Mouse (Mus musculus): Measurements from ENCODE around the gene Irf2bp1. TPM values are rescaled to one million over a fixed set of nuclear protein-coding genes. Genes with fewer than 3 reads are reported as not detected.
A peak's percentile ranks its signal among the peaks of the same experiment; 100 is the strongest.

Irf2bp1 gene
- polyA plus RNA-seq, 1 experiment from 2014 or later, result 28.0 TPM

- Histone ChIP-seq H3K27ac (ENCODE audit: low read length) (no peak overlapping the region), H3K36me3 (ENCODE audit: control insufficient read depth, insufficient read depth) (no peaks in the 10 kb centered on the region), H3K4me1 (replicated peaks; ENCODE audit: control insufficient read depth, insufficient read depth, low read length) (peaks cover 35% of the 10 kb centered on the region), H3K9me3 (ENCODE audit: control insufficient read depth, low read length) (no peaks in the 10 kb centered on the region), H3K4me2 (ENCODE audit: low read length) (peak overlapping the region; percentile 93), H3K27me3 (replicated peaks; ENCODE audit: control insufficient read depth, insufficient read depth, low read length) (peaks cover 2% of the 10 kb centered on the region; the same call in 1 of the 2 replicates), H3K4me3 (replicated peaks; ENCODE audit: low read length) (peak overlapping the region; percentile 67), H3K9ac (replicated peaks; ENCODE audit: low read depth, low read length) (peak overlapping the region; percentile 70)
- under 1% methylated on average over 58 of the region's 59 CpGs for WGBS
- no peak; the same call in 1 of the 2 replicates for ATAC-seq
These were observed 12.1 kb upstream of the Irf2bp1 start for GRCm38 (mm10) chr7:18991660-18992293.

- WGBS, result 3% methylated on average over 31 of the region's 31 CpGs
- no peak overlapping the region for H3K27ac ChIP-seq (ENCODE audit: low read length)
- no peak for ATAC-seq
These were observed 11.6 kb upstream of the Irf2bp1 start for GRCm38 (mm10) chr7:18992294-18992675.

GRCm38 (mm10) chr7:18993036-18993435, 10.8 kb upstream of the Irf2bp1 start:
- Histone ChIP-seq H3K9me3 (ENCODE audit: control insufficient read depth, low read length) (no peaks in the 10 kb centered on the region), H3K36me3 (ENCODE audit: control insufficient read depth, insufficient read depth) (no peaks in the 10 kb centered on the region), H3K9ac (replicated peaks; ENCODE audit: low read depth, low read length) (no peak overlapping the region), H3K4me1 (replicated peaks; ENCODE audit: control insufficient read depth, insufficient read depth, low read length) (peaks cover 35% of the 10 kb centered on the region), H3K27me3 (replicated peaks; ENCODE audit: control insufficient read depth, insufficient read depth, low read length) (peaks cover 2% of the 10 kb centered on the region; the same call in 1 of the 2 replicates), H3K27ac (ENCODE audit: low read length) (no peak overlapping the region), H3K4me3 (replicated peaks; ENCODE audit: low read length) (peak overlapping the region; percentile 67; the same call in 1 of the 2 replicates), H3K4me2 (ENCODE audit: low read length) (peak overlapping the region; percentile 93; the same call in 1 of the 2 replicates)
- WGBS, result 87% methylated on average over 5 of the region's 5 CpGs
- no peak for ATAC-seq

More at GRCm38 (mm10) chr7:18992294-18992675, 11.6 kb upstream of the Irf2bp1 start:
- Histone ChIP-seq H3K9ac (replicated peaks; ENCODE audit: low read depth, low read length) (peak overlapping the region; percentile 70), H3K9me3 (ENCODE audit: control insufficient read depth, low read length) (no peaks in the 10 kb centered on the region), H3K4me1 (replicated peaks; ENCODE audit: control insufficient read depth, insufficient read depth, low read length) (peaks cover 35% of the 10 kb centered on the region), H3K27me3 (replicated peaks; ENCODE audit: control insufficient read depth, insufficient read depth, low read length) (peaks cover 2% of the 10 kb centered on the region; the same call in 1 of the 2 replicates), H3K4me3 (replicated peaks; ENCODE audit: low read length) (peak overlapping the region; percentile 67), H3K36me3 (ENCODE audit: control insufficient read depth, insufficient read depth) (no peaks in the 10 kb centered on the region), H3K4me2 (ENCODE audit: low read length) (peak overlapping the region; percentile 93)

- Histone ChIP-seq H3K4me2 (ENCODE audit: low read length) (no peak overlapping the region), H3K9me3 (ENCODE audit: control insufficient read depth, low read length) (no peaks in the 10 kb centered on the region), H3K27ac (ENCODE audit: low read length) (no peak overlapping the region), H3K4me3 (replicated peaks; ENCODE audit: low read length) (no peak overlapping the region), H3K9ac (replicated peaks; ENCODE audit: low read depth, low read length) (no peak overlapping the region), H3K36me3 (ENCODE audit: control insufficient read depth, insufficient read depth) (no peaks in the 10 kb centered on the region), H3K4me1 (replicated peaks; ENCODE audit: control insufficient read depth, insufficient read depth, low read length) (peaks cover 22% of the 10 kb centered on the region), H3K27me3 (replicated peaks; ENCODE audit: control insufficient read depth, insufficient read depth, low read length) (no peaks in the 10 kb centered on the region)
- ATAC-seq, result no peak
- 25% methylated on average over 9 of the region's 9 CpGs for WGBS
These were observed 5.0 kb upstream of the Irf2bp1 start for GRCm38 (mm10) chr7:18998835-18999234.

- 60% methylated on average over 10 of the region's 10 CpGs for WGBS
- peak overlapping the region; percentile 29; the same call in 1 of the 2 replicates for H3K9ac ChIP-seq (replicated peaks; ENCODE audit: low read depth, low read length)
- H3K4me3 ChIP-seq (replicated peaks; ENCODE audit: low read length), result peak overlapping the region; percentile 6
- no peak for ATAC-seq
- H3K27me3 ChIP-seq (replicated peaks; ENCODE audit: control insufficient read depth, insufficient read depth, low read length), result no peaks in the 10 kb centered on the region
- no peaks in the 10 kb centered on the region for H3K9me3 ChIP-seq (ENCODE audit: control insufficient read depth, low read length)
- H3K36me3 ChIP-seq (ENCODE audit: control insufficient read depth, insufficient read depth), result no peaks in the 10 kb centered on the region
- 0 out of 2 replicates have a peak overlapping the region, but pooled peaks have one; percentile 9 for H3K4me2 ChIP-seq (ENCODE audit: low read length)
- peaks cover 23% of the 10 kb centered on the region for H3K4me1 ChIP-seq (replicated peaks; ENCODE audit: control insufficient read depth, insufficient read depth, low read length)
- no peak overlapping the region for H3K27ac ChIP-seq (ENCODE audit: low read length)
These were observed 3.4 kb upstream of the Irf2bp1 start for GRCm38 (mm10) chr7:19000421-19000820.

- ATAC-seq, result no peak
- WGBS, result 52% methylated on average over 18 of the region's 18 CpGs
- Histone ChIP-seq H3K36me3 (ENCODE audit: control insufficient read depth, insufficient read depth) (peaks cover 4% of the 10 kb centered on the region; the same call in 1 of the 2 replicates), H3K9ac (replicated peaks; ENCODE audit: low read depth, low read length) (peak overlapping the region; percentile 13; the same call in 1 of the 2 replicates), H3K4me1 (replicated peaks; ENCODE audit: control insufficient read depth, insufficient read depth, low read length) (peaks cover 31% of the 10 kb centered on the region), H3K4me3 (replicated peaks; ENCODE audit: low read length) (peak overlapping the region; percentile 18), H3K27ac (ENCODE audit: low read length) (no peak overlapping the region), H3K9me3 (ENCODE audit: control insufficient read depth, low read length) (no peaks in the 10 kb centered on the region), H3K27me3 (replicated peaks; ENCODE audit: control insufficient read depth, insufficient read depth, low read length) (no peaks in the 10 kb centered on the region), H3K4me2 (ENCODE audit: low read length) (peak overlapping the region; percentile 9; the same call in 1 of the 2 replicates)
These were observed 2.6 kb upstream of the Irf2bp1 start for GRCm38 (mm10) chr7:19001066-19001806.

- ATAC-seq, result no peak
- Histone ChIP-seq H3K4me1 (replicated peaks; ENCODE audit: control insufficient read depth, insufficient read depth, low read length) (peaks cover 36% of the 10 kb centered on the region), H3K9ac (replicated peaks; ENCODE audit: low read depth, low read length) (no peak overlapping the region), H3K9me3 (ENCODE audit: control insufficient read depth, low read length) (no peaks in the 10 kb centered on the region), H3K27ac (ENCODE audit: low read length) (no peak overlapping the region), H3K4me3 (replicated peaks; ENCODE audit: low read length) (no peak overlapping the region), H3K4me2 (ENCODE audit: low read length) (no peak overlapping the region), H3K27me3 (replicated peaks; ENCODE audit: control insufficient read depth, insufficient read depth, low read length) (no peaks in the 10 kb centered on the region), H3K36me3 (ENCODE audit: control insufficient read depth, insufficient read depth) (peaks cover 6% of the 10 kb centered on the region)
- 76% methylated on average over 3 of the region's 3 CpGs for WGBS
These were observed 2.1 kb upstream of the Irf2bp1 start for GRCm38 (mm10) chr7:19001807-19002085.

GRCm38 (mm10) chr7:19002115-19002514, 1.7 kb upstream of the Irf2bp1 start:
- Histone ChIP-seq H3K9me3 (ENCODE audit: control insufficient read depth, low read length) (no peaks in the 10 kb centered on the region), H3K4me3 (replicated peaks; ENCODE audit: low read length) (peak overlapping the region; percentile 48), H3K27ac (ENCODE audit: low read length) (no peak overlapping the region; the same call in 1 of the 2 replicates), H3K9ac (replicated peaks; ENCODE audit: low read depth, low read length) (peak overlapping the region; percentile 82), H3K27me3 (replicated peaks; ENCODE audit: control insufficient read depth, insufficient read depth, low read length) (no peaks in the 10 kb centered on the region), H3K4me2 (ENCODE audit: low read length) (peak overlapping the region; percentile 79), H3K36me3 (ENCODE audit: control insufficient read depth, insufficient read depth) (peaks cover 9% of the 10 kb centered on the region), H3K4me1 (replicated peaks; ENCODE audit: control insufficient read depth, insufficient read depth, low read length) (peaks cover 40% of the 10 kb centered on the region)
- ATAC-seq, result no peak
- 42% methylated on average over 4 of the region's 4 CpGs for WGBS

- no peaks in the 10 kb centered on the region for H3K9me3 ChIP-seq (ENCODE audit: control insufficient read depth, low read length)
- peak overlapping the region; percentile 65 for H3K27ac ChIP-seq (ENCODE audit: low read length)
- H3K36me3 ChIP-seq (ENCODE audit: control insufficient read depth, insufficient read depth), result peaks cover 9% of the 10 kb centered on the region
- peaks cover 40% of the 10 kb centered on the region for H3K4me1 ChIP-seq (replicated peaks; ENCODE audit: control insufficient read depth, insufficient read depth, low read length)
- H3K9ac ChIP-seq (replicated peaks; ENCODE audit: low read depth, low read length), result peak overlapping the region; percentile 82
- peak overlapping the region; percentile 48 for H3K4me3 ChIP-seq (replicated peaks; ENCODE audit: low read length)
- H3K27me3 ChIP-seq (replicated peaks; ENCODE audit: control insufficient read depth, insufficient read depth, low read length), result no peaks in the 10 kb centered on the region
- ATAC-seq, result peak; percentile 65
- 2% methylated on average over 17 of the region's 17 CpGs for WGBS
- H3K4me2 ChIP-seq (ENCODE audit: low read length), result peak overlapping the region; percentile 79
These were observed 871 bp upstream of the Irf2bp1 start for GRCm38 (mm10) chr7:19002848-19003498.

Measured in forebrain, embryonic 16.5 days (tissue).